Mouse (Mus musculus): ENCODE measurements around the gene Esyt1.

Gene Esyt1

DNA sequence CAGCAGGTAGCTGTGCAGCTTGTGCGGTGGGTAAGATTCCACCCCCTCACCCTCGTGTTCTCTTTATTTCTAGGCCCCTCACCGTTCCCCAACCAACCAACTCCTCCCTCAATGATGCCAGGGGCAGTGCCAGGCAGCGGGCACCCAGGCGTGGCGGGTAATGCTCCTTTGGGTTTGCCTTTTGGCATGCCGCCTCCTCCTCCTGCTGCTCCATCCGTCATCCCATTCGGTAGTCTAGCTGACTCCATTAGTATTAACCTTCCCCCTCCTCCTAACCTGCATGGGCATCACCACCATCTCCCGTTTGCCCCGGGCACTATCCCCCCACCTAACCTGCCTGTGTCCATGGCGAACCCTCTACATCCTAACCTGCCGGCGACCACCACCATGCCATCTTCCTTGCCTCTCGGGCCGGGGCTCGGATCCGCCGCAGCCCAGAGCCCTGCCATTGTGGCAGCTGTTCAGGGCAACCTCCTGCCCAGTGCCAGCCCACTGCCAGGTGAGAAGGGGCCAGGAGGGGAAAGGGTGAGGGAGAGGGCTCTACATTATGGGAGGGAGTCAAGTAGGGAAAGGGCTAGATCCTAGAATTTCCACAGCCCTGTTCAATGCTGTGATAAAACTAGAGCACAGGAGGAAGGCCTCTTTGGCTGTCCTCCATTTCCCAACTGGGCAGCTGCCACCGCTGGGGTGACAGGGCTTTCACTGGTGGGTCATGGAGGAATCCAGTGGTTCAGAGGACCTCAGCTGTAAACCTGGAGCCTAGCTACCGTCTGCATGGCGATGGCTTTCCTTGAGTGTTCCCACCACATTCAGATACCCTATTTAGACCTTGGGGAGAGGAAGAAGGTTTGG lies 37.6 kb downstream of the Esyt1 start:
- no peak for DNase-seq

DNA sequence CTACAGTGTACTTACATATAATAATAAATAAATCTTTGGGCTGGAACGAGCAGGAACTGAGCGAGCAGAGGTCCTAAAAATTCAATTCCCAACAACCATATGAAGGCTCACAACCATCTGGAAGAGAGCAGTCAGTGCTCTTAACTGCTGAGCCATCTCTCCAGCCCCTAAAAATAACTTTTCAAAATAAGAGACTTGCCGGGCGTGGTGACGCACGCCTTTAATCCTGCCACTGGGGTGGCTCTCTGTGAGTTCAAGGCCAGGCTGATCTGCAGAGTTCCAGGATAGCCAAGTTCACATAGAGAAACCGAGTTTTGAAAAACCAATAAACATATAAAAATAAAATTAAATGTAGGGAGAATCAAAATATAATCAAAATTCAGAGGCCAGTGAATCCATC lies 39.3 kb downstream of the Esyt1 start:
- DNase-seq = no peak

DNA sequence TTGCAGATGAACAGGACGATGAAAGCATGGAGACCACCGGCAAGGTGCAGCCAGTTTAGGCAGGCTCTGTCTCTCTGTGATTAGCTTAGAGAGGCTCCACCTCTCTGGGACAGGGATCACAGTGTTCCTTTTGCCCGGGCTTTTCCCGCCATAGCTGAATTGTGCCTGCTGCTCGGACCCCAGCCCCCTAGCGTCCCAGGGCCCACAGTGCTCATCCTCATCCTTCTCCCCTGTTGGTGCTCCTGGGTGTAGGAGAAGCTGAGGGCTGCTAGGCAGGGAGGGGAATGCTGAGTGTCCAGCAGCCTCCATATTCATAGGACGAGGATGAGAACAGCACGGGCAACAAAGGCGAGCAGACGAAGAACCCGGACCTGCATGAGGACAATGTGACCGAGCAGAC lies 51.3 kb downstream of the Esyt1 start:
- DNase-seq = no peak

DNA sequence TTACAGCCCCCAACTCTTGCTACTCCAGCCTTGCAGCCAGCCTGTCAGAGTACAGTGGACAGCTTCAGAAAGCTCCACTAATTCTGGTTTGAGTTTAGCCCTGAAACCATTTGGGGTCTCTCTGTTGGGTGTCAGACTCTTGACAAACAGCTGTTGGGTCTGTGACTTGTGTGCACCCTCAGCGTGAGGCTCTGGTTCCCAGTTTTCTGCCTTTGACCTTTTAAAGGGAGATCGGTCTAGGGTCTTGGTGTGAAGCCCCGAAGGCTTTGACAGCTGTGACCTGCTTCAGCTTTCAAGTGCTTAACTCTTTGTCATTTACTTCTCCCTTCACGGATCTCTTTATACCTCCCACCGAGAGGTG lies 65.4 kb downstream of the Esyt1 start:
- DNase-seq = peak in 1 of 2 experiments; percentile 12

All from kidney, postnatal 4 days (tissue).